Mouse (Mus musculus) mouse trophoblast stem cell (cell line): Measurements from ENCODE around the gene Epc2.

Experiments
- in situ Hi-C, 2 experiments: fragments of 300-500 bp; cut with MseI, MboI; formaldehyde crosslinking; loops; 2 replicates in 1 of 2; 3 replicates in 1 of 2; pipeline ENCODE4 v1.15.1; 2025

Gene Epc2

DNA sequence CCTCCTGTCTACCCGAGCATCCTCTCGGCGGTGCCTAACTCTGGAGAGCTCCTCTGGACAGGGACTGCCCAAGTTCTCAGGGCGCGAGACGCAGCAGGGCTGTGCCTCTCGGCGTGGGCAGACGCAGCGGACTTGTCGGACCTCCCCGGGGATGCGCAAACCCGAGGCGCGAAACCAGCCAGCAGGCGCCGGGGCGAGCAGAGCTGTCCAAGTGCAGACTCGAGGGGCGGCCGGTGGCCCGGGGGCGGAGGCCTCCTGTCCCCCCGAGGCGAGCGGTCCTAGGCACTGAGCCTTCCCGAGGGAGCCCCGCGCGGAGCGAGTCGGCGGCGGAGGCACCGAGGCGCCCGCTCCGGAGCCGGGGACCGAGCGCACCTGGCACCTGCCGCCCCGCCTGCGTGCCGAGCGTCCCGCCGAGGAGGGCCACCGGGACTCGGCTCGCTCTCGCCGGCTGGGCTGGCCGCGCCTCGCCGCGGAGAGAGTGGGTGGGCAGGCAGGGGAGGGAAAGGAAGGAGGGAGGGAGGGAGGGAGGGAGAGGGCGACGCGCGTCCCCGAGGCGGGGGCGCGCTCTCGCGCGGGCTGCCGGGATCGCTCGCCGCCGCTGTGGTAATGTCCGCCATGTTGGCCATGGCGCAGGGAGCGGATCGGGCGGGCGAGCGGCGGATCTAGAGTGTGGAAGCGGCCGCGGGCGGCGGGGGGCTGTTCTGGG, at the start of gene Epc2:
Gene Epc2, plus strand, starts transcription at position 556 of the 706 bp plus-strand sequence.
- in situ Hi-C loops = no loop called here

DNA sequence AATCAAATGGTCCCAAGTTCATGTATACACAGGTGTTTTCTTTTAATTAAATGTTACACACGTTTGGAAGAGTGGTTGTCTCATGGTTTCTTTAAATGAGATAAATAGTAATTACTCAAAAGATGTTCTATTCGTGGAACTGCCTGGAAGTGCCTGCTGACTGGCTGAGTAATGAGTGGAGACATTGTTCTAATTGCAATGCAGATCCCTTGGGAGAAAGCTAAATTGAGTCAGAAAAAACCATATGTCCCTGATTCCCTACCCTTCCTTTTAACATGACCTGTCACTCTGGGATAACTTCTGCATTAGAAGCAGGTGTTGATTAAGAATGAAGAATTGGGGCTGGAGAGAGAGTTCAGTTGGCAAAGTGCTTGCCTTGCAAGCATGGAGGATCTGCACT, 45.3 kb upstream of the Epc2 start:
- in situ Hi-C loops = no loop called here

DNA sequence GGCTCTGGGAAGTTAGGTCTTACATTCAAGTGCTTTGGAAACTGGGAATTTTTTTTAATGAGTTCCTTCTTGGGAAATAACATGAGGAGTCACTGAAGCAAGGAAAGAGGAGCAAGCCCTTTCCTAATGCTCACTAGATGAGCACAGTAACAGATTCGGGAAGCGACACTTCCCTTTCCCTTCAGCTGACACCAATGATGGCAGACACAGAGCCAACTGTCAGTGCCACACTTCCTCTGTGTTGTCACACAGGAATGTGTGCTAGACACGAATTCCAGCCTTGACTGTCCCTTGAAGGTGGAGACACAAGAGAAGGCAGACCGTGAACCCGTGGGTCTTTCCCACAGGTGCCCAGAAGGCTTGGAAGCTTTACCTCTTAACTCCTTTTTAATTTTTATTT, 39.6 kb upstream of the Epc2 start:
- in situ Hi-C loops = no loop called here

DNA sequence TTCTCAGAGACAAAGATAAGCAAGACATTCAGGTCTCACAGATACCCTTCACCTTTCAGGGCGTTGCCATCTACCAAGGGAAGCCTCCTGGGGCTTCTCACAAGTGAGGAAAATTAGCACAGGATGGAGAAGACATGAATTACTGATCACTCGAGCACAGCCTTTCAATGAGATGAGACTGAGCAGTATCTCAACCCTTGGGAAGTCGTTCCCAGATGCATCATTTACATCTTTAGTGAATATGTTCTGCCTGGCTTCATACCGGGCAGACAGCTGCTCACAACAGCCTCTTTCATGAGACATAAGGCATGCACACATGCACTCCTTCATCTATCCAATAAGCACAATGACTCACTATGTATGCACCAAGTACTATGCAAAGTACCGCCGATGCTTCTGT, 38.7 kb upstream of the Epc2 start:
- in situ Hi-C loops = no loop called here

DNA sequence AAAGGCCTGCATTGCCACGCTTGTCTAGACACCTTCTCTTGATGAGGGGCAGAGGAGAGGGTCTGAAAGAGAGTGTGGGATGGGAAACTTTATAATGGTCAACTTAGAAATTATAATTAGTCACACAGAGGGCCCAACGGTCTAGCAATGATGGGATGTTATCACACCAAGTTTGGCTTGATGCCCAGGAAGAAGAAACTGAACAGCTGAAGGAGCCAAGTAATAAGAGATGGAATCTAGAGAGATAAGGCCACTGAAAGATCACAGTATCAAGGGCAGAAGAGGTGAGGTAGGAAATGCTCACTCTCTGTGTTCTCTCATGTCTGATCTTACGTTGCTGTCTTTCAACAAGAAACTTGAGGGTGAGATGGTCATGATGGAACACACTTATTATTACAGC, 35.4 kb upstream of the Epc2 start:
- in situ Hi-C loops = no loop called here

DNA sequence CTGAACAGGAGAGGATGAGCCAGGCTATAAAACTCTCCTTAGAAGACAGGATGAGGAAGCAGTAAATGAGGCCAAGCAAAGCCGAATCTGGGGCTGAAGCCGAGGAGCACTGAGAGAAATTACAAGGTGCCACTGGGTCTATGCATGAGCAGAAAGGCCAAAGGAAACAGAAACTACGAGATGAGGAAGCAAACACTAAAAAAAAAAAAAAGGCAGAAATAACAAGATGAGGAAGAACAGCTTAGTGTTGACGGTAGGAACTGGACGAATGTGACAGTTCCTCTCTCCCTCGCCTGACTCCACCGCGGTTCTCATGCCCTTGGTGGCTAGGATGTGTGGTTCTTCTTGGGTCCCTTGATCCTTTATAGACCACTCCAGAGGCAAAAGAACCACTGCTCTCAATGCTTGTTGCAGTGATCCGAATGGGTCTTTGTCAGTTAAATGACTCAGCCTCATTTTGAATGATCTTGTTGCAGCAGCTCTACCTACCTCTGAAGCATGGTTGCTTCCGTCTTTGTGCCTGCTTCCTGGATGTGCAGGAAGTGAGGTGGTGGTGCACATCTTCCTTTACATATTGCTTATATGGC, 34.2 kb upstream of the Epc2 start:
- in situ Hi-C loops = no loop called here

DNA sequence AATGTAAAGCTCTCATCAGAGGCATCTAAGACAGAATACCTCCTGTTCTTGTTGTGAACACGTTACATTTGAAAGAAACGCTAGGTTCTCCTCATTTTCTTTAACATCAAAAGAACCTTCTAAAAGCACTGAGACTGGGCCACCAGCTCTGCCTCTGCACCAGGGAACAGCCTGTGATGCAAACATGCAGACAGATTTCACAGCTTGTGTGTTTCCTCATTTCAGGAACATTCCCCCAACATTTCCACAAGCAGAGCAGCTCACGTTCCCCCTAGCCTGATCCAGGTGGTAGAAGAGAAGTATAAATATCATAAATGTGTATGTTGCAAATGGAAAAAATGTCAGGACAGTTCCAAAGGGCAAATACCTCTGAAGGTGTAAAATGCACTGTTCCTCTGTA, 30.9 kb upstream of the Epc2 start:
- in situ Hi-C loops = no loop called here

DNA sequence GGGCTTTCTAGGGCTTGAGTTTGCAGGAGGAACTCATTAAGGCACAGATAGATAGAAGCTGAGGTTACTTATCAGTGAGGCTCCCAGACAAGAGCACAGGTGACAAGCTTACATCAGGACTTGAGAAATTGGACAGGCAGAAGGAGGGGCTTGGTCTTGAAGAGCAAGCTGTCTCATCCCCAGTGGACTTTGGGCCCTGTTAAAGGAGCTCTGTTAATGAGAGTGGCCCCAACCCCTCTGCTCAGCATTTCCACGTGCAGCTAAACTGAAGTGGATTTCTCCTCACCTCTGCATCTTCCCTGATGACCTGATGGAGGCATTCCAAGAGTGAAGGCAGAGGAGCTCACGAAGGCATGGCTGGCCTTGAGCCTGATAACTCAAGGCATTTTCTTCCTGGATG, 27.4 kb upstream of the Epc2 start:
- in situ Hi-C loops = no loop called here

DNA sequence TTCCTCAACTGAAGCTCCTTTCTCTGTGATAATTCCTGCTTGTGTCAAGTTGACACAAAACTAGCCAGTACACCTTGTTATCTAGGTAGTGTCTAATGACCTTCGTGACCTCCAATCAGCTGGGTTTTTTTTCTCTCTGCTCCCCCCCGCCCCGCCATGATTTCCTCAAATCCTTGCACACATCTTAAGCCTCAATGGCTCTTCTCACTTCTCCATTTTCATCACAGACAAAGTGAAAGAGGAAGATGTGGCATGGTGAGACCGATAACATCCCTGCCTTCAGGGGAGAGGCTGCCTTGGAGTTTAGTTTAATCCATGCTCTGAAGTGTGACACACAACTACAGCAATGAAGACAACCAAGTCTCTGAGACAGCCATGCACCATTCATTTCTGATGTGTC, 26.5 kb upstream of the Epc2 start:
- in situ Hi-C loops = no loop called here

DNA sequence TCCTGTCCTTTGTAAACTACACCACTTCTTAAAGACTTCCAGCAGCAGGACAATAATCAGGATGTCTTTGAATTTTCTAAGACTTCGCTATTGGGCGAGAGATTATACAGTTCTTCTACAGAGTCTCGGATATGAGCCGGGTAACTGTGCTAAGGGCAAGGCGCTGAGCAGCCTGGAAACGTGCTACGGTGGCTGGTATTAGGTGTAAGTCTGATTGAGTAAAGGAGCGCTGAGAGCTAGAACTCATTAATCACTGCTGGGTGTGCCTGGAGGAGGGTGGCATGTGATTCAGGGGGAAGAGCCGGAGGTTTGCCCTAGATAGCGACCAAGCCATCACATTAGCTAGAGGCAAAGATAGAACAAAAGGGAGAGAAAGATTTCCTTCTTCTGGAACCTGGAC, 25.1 kb upstream of the Epc2 start:
- in situ Hi-C loops = no loop called here

DNA sequence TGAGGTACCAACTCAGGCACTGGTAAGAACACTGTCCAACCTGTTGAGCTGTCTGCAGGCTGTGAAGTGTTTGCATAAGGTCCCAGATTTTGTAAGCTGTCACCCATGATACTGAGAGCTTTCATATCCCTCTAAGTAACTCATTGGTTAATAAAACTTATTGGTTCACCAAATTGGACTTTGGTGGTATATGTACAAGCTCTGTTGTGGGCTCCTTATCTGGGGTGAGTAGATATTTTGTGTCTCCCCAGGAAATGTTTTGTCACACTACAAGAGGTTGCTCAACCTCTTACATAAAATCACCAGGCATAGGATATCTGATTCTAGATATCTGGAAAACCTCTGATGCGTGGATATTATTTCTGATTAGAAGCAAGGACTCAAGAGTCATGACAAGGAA, 20.3 kb upstream of the Epc2 start:
- in situ Hi-C loops = no loop called here

DNA sequence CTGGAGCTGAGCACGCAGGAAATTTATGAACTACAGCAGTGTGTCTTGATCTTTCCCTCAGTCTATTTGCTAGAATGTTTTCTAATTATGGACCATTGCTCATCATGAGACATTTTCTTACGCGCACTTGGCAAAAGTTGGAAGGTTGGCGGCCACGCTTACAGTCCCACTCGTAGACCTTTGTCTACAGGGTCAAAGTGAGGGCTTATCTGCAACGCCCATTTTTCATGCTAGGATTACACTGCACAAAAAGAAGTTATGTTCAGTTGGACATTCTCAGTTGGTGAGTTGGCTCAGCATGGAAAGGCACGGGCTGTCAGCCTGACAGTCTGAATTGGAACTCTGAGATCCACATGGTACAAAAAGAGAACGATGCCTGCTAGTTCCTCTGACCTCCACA, 18.1 kb upstream of the Epc2 start:
- in situ Hi-C loops = no loop called here

DNA sequence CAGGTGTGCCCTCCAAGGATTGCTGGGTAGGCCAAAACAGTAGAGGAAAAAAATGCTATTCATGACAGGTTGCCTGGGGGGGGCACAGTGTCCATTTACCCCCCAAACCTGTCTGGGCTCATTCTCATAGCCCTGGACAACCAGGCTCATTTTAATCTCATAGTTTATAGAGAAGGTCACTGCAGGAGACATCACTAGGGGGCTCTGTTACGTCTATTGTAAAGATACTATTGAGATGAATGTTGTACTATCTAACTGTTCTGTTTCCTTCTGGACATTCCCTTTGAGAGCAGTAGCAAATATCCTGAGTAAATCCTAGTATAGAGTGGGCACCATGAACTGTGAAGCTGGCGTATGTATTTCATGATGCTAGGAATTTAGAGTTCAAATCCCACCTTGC, 5.0 kb upstream of the Epc2 start:
- in situ Hi-C loops = no loop called here

DNA sequence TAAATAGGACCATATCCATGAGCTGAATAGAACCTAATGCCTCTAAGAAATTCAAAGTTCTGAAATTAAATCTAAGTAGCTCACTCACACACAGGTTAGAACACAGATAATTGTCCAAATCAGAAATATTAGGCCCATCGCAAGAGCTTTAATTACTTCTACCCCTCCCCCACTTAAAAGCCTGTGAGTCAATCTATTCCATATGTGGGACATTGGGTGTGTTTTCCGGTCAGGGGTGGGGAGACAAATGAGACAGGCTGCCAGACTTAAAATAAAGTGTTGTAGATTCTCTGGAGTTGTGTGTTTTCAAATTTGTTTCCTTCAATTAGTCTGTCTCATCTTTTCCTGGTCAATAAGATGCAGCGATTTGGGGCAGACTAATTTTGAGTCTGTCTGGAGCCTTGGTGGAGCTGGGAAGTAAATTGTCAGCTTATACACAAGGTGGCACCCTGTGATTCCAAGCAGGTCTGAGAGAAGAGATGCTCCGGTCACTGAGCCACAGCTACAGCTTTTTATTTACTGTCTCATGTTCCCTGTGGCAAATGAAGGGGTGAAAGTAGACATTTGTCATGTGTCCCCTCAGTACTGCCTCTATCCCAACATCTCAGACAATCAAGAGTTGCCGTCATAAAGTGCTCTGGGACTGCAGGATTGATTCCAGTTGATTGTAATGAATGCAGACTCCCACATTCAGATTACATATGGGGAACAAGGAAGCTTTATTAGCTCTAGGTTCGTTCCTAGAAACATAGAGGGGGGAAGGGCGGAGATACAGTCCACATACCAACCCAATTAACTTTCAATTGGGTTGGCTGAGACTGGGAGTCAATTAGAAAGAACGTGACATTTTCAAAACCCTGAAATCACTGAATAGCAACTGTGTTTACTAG, 3.5 kb upstream of the Epc2 start:
- in situ Hi-C loops = no loop called here

DNA sequence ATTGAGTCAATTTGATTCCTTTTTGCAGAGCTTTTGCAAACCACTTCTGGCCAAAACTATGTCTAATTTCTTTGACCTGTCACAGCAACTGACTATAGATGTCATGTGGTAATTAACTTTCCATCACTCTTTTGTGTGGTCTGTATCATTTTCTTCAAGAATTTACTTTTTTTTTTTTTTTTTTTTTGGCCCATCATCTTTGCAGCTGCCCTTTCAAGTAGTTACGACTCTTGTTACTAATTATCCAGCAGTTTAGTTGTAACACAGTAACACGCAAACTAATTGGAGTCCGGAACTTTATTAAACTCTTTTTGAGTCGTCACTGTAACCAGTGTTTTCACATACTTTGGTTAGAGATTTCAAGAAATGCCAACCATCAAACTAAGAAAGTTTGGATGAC, 819 bp upstream of the Epc2 start:
- in situ Hi-C loops = no loop called here

DNA sequence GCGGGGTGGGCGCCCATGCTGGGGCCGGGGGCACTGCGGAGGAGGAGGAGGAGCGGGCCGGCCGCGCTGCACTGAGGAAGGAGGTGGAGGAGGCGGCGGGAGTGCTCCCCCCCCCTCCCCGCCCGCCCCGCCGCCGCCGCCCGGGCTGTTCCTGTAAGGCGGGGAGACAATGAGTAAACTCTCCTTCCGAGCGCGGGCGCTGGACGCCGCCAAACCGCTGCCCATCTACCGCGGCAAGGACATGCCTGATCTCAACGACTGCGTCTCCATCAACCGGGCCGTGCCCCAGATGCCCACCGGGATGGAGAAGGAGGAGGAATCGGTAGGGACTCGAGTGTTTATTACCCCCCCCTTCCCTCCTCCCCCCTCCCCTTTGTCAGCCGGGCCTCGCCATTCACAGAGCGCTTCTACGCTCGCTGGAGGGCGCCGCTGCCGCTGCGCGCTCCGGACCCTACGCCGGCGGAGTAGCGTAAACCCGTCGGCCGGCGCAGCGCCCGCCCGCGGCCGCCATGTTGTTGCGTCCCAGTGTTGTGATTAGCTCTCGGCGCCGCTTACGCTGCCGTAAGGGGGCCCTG, 438 bp downstream of the Epc2 start:
- in situ Hi-C loops = no loop called here

DNA sequence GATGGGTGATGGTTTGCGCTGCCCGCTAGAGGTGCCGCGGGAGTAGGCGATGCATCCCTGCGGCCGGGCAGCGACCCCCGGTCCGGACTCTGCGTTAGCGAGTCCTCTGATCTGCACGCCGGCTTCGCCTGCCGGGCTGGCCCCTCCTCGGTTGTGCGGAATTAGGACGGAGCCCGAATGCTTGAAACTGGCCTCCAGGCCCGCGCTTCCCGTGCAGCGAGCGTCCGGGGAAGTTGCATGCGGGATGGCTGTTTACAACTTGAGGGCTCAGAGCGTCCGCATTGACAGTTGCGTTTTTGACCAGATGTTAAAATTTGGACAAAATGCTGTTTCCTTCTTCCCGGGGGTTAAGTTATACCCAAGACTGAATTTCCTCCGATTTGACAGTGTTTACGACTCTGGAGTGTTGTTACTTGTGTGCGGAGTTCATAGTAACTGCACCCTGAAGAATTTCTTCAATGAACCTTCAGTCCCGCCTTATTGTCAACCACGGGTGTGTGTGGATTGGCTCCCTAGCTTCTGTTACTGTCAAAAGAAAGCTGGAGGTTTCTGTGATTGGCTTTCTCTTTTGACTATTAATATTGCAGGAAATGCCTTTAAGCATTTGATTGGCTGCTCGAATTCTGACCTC, 1.3 kb downstream of the Epc2 start:
- in situ Hi-C loops = no loop called here

DNA sequence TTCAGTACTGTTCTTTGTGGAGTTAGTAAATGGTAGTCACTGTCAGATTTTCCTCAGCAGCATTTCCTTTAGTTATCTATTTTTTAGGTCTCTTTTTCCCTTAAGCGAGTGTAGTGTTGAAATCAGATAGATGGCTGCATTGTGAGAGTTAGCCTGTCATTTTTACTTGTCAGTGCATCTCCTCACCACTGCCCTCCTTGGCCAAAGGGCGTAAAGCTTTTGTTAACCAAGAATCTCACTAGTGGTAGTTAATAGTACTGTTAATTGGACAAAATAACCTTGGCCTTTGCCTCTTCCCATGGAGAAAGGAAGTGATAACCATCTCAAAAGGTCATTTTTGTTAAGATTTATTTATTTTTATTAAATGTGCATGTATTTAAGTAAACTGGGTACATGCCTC, 6.5 kb downstream of the Epc2 start:
- in situ Hi-C loops = no loop called here

DNA sequence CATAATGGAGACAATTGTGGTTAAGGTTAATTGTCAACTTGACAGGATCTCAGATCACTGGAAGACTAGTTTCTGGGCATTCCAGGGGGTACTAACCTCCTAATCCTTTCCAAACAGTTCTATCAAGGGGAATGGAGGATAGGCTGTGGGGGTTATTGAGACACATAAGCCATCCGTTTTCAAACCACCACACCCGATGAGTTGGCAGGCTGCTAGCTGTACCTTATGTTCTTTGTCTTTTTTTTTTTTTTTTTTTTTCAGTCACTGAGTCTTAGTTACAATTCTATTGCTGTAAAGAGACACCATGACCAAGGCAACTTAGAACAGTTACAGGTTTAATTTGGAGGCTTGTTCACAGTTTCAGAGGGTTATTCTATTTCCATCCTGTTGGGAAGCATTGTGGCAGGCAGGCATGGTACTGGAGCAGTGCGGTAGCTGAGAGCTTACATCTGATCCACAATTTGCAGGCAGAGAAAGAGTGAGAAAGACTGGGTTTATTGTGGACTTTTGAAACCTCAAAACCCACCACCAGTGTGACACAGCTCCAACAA, 14.5 kb downstream of the Epc2 start:
- in situ Hi-C loops = no loop called here

DNA sequence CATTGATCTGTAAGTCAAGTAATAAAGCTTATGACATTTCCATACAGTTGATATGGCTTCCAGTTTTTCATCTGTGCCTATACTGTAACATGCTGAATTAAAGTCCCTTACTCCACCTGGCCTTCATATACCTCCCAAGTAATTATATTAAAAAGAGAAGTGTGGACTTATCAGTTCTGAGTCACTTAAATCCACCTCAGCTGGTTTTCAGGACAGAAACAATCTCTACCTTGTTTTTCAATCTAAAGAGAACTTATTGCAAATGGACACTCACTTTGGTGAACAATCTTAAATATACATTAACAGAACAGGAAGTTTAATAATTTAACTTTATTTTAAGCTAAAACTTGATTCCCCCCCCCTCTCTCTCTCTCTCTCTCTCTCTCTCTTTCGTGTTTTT, 15.8 kb downstream of the Epc2 start:
- in situ Hi-C loops = no loop called here

DNA sequence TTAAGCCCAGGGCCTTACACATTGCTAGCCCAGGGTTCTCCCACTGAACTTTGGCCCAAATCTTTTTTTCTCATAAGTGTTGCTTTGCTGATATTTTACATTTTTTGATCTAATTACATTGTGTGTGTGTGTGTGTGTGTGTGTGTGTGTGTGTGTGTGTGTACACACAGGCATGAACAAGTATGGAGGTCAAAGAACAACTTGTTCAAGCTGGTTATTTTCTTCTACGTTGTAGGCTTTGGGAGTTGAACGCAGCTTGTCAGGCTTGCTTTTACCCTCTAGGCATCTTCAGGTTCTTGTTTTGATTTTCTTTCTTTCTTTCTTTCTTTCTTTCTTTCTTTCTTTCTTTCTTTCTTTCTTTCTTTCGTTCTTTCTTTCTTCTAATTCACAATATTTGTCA, 19.9 kb downstream of the Epc2 start:
- in situ Hi-C loops = no loop called here
